Mouse (Mus musculus): ENCODE data around the gene Cpsf2.

- TF ChIP-seq POLR2A (IDR thresholded peaks at IDR 0.05; ENCODE audit: borderline replicate concordance, extremely low read depth, insufficient read depth, insufficient read length, poor library complexity, severe bottlenecking) = no peak
- no peak for TF ChIP-seq CTCF (IDR thresholded peaks at IDR 0.05; ENCODE audit: borderline replicate concordance, extremely low read depth, insufficient read depth, insufficient read length)
Measured at GRCm38 (mm10) chr12:102055758-102056157, 80.0 kb downstream of the Cpsf2 start.

Data from brain, embryonic 14.5 days (tissue).